Mouse (Mus musculus) bone marrow macrophage, adult 2 months (primary cell): Measurements from ENCODE around the gene Qtrt1. TPM values are rescaled to one million over a fixed set of nuclear protein-coding genes. Genes with fewer than 3 reads are reported as not detected.
A peak's percentile ranks its signal among the peaks of the same experiment; 100 is the strongest.

ENCODE experiments used
- H3K27ac ChIP-seq: 2 replicates; pipeline ENCODE4 v1.5.1; 2012; ENCODE audit warnings: low read depth, low read length; ENCODE audit not compliant: insufficient read depth
- H3K4me1 ChIP-seq: 2 replicates; pipeline ENCODE4 v1.6.1; 2012; ENCODE audit warnings: low read length; ENCODE audit not compliant: control insufficient read depth, insufficient read depth
- H3K4me3 ChIP-seq: 2 replicates; pipeline ENCODE4 v1.5.1; 2012; ENCODE audit warnings: mild to moderate bottlenecking, low read length, moderate library complexity; ENCODE audit not compliant: insufficient read depth
- CTCF ChIP-seq: IDR thresholded peaks from 2 replicates; pipeline ENCODE4 v1.5.1; 2012; ENCODE audit warnings: low read depth, mild to moderate bottlenecking, low read length, moderate library complexity
- POLR2A ChIP-seq: IDR thresholded peaks from 2 replicates; pipeline ENCODE4 v1.6.1; 2012; ENCODE audit warnings: mild to moderate bottlenecking, low read depth, low read length, borderline replicate concordance
- polyA plus RNA-seq: library from polyadenylated mRNA; stranded (reverse); fragments of >200 nt; gene quantifications from 2 replicates; pipeline ENCODE4 v1.2.4, GENCODE M21; 2012; ENCODE audit not compliant: missing spikeins, insufficient read depth, insufficient read length

The Qtrt1 gene
- polyA plus RNA-seq, 1 experiment: 9.9 TPM

GRCm38 (mm10) chr9:21469032-21470024, 57.7 kb downstream of the Qtrt1 start:
- H3K27ac ChIP-seq: no peak overlapping the region
- H3K4me1 ChIP-seq: peaks cover 8% of the 10 kb centered on the region; the same call in 1 of the 2 replicates
- no peak overlapping the region for H3K4me3 ChIP-seq
- TF ChIP-seq POLR2A (no peak), CTCF (0 out of 2 replicates have a peak, but pooled peaks have one; percentile 31)

Other genes starting within 250 kb of the Qtrt1 start
- gene Pde4a, start 246.1 kb upstream of the Qtrt1 start, polyA plus RNA-seq: 13.2 and 14.2 TPM in 2 replicates
- gene Keap1, start 172.5 kb upstream of the Qtrt1 start, polyA plus RNA-seq: 34.9 and 36.4 TPM in 2 replicates
- not detected in 2 replicates for gene S1pr5, start 163.4 kb upstream of the Qtrt1 start, polyA plus RNA-seq
- gene Atg4d, start 146.5 kb upstream of the Qtrt1 start, polyA plus RNA-seq: 10.8 and 11.8 TPM in 2 replicates
- gene Kri1, start 123.9 kb upstream of the Qtrt1 start, polyA plus RNA-seq: 26.4 and 28.6 TPM in 2 replicates
- gene Cdkn2d, start 120.4 kb upstream of the Qtrt1 start, polyA plus RNA-seq: 33.1 and 33.7 TPM in 2 replicates
- not detected in 2 replicates for gene Ap1m2, start 99.5 kb upstream of the Qtrt1 start, polyA plus RNA-seq
- gene Slc44a2, start 91.1 kb upstream of the Qtrt1 start, polyA plus RNA-seq: 48.8 and 55.0 TPM in 2 replicates
- gene Ilf3, start 44.0 kb upstream of the Qtrt1 start, polyA plus RNA-seq: 33.3 and 42.9 TPM in 2 replicates
- 118 and 129 TPM in 2 replicates for gene Dnm2, start 13.1 kb downstream of the Qtrt1 start, polyA plus RNA-seq
- 11.3 and 11.8 TPM in 2 replicates for gene Tmed1, start 98.4 kb downstream of the Qtrt1 start, polyA plus RNA-seq
- gene AB124611, start 114.3 kb downstream of the Qtrt1 start, polyA plus RNA-seq: 156 and 179 TPM in 2 replicates
- 19.1 and 20.5 TPM in 2 replicates for gene Carm1, start 135.1 kb downstream of the Qtrt1 start, polyA plus RNA-seq
- 15.5 and 16.4 TPM in 2 replicates for gene Timm29, start 180.9 kb downstream of the Qtrt1 start, polyA plus RNA-seq
- 16.1 and 17.9 TPM in 2 replicates for gene Yipf2, start 181.0 kb downstream of the Qtrt1 start, polyA plus RNA-seq
- 43.7 and 49.8 TPM in 2 replicates for gene Smarca4, start 204.3 kb downstream of the Qtrt1 start, polyA plus RNA-seq